In the genomic region with DNA sequence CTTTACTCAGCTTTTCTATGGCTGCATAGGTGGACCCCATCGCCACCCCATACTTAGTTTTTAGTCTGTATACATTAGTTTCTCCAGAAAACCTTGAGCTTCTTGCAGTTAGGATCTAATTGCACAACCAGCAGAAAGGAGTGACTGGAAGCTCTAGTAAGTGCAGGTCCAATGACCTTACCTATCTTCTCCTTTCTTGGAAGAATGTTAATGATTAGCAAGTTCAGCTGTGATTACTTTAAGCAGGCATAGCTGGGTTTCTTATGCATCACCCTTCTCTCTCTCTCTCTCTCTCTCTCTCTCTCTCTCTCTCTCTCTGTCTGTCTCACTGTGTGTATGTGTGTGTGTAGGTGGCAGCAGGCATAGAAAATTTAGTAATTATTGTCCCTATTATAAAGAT, we compare ENCODE assay signal across 17 mouse cellular contexts. TPM values are rescaled to one million over a fixed set of nuclear protein-coding genes. Genes with fewer than 3 reads are reported as not detected.
"Had no signal": no experiment of that assay in that cellular context is flagged by ENCODE, and none has a peak within 500 bp of the region (broad histone marks: within the 10 kb centered on the region; RNA-seq: fewer than 3 reads in every experiment).

No protein-coding gene starts in this region.

- H3K4me2 ChIP-seq: hindbrain, embryonic 12.5 days; liver, embryonic 13.5 days; midbrain, embryonic 12.5 days had no signal

- DNase-seq: liver, embryonic 13.5 days; liver, postnatal 0 days; thymus, adult 18-20 months; thymus, postnatal 14 days had no signal

- H3K4me1 ChIP-seq: hindbrain, embryonic 12.5 days; limb, embryonic 10.5 days; liver, embryonic 13.5 days; midbrain, embryonic 12.5 days had no signal

- H3K36me3 ChIP-seq: hindbrain, embryonic 12.5 days; limb, embryonic 10.5 days; liver, embryonic 13.5 days; midbrain, embryonic 12.5 days had no signal

- H3K27me3 ChIP-seq: hindbrain, embryonic 12.5 days; liver, embryonic 13.5 days; midbrain, embryonic 12.5 days had no signal

- ATAC-seq: hindbrain, embryonic 16.5 days; inflammation-experienced regulatory T-cells, adult 6 months; liver, postnatal 0 days; midbrain, embryonic 16.5 days had no signal

- H3K4me3 ChIP-seq: hindbrain, embryonic 12.5 days; left cerebral cortex, adult 2 months; limb, embryonic 10.5 days; liver, embryonic 13.5 days; midbrain, embryonic 12.5 days had no signal

- H3K27ac ChIP-seq: hindbrain, embryonic 12.5 days; left cerebral cortex, adult 2 months; limb, embryonic 10.5 days; liver, embryonic 13.5 days; midbrain, embryonic 12.5 days had no signal

- H3K9ac ChIP-seq: hindbrain, embryonic 12.5 days; liver, embryonic 13.5 days; liver, postnatal 0 days; midbrain, embryonic 12.5 days had no signal

- H3K9me3 ChIP-seq: hindbrain, embryonic 12.5 days; limb, embryonic 10.5 days; liver, embryonic 13.5 days; midbrain, embryonic 12.5 days had no signal

RNA-seq across cellular contexts. Expression of gene Cldn34b2, which starts 23.7 kb away (rescaled TPM):
- total RNA-seq: layer of hippocampus, postnatal 25 days; left cerebral cortex, adult 2 months; left cerebral cortex, postnatal 14 days; megakaryocyte-erythroid progenitor cell, adult 5-6 weeks had no signal
- polyA plus RNA-seq: hindbrain, embryonic 12.5 days; hindbrain, embryonic 16.5 days; inflammation-experienced regulatory T-cells, adult 6 months; limb, embryonic 10.5 days; limb, embryonic 14.5 days; liver, embryonic 13.5 days; liver, postnatal 0 days; lung, embryonic 16.5 days; midbrain, embryonic 12.5 days; midbrain, embryonic 16.5 days; neural tube, embryonic 14.5 days had no signal

RNA-seq across cellular contexts. Expression of gene Magea2, which starts 58.4 kb away (rescaled TPM):
- total RNA-seq: layer of hippocampus, postnatal 25 days; left cerebral cortex, adult 2 months; left cerebral cortex, postnatal 14 days; megakaryocyte-erythroid progenitor cell, adult 5-6 weeks had no signal
- polyA plus RNA-seq: hindbrain, embryonic 12.5 days; hindbrain, embryonic 16.5 days; inflammation-experienced regulatory T-cells, adult 6 months; limb, embryonic 10.5 days; limb, embryonic 14.5 days; liver, embryonic 13.5 days; liver, postnatal 0 days; lung, embryonic 16.5 days; midbrain, embryonic 12.5 days; midbrain, embryonic 16.5 days; neural tube, embryonic 14.5 days had no signal
